Mouse (Mus musculus) cerebellum, adult 2 months (tissue): Measurements from ENCODE around the gene Smco4. TPM values are rescaled to one million over a fixed set of nuclear protein-coding genes. Genes with fewer than 3 reads are reported as not detected.

Experiments used
- DNase-seq, 2 experiments: peaks; one replicate each; pipeline ENCODE4 v3.0.0; 2021
- H3K27ac ChIP-seq: fragments of 200-500 bp; 2 replicates; pipeline ENCODE4 v1.5.1; 2012; ENCODE audit warnings: low read length, control low read depth, inconsistent platforms; ENCODE audit not compliant: insufficient read depth
- H3K27me3 ChIP-seq: fragments of 200-500 bp; 2 replicates; pipeline ENCODE4 v1.6.1; 2012; ENCODE audit warnings: inconsistent platforms, mild to moderate bottlenecking, low read length, moderate library complexity; ENCODE audit not compliant: control insufficient read depth, insufficient read depth
- H3K4me1 ChIP-seq: fragments of 200-500 bp; 2 replicates; pipeline ENCODE4 v1.6.1; 2011; ENCODE audit warnings: low read length; ENCODE audit not compliant: control insufficient read depth, insufficient read depth
- H3K4me3 ChIP-seq: fragments of 200-500 bp; replicated peaks from 2 replicates; pipeline ENCODE3; 2011; ENCODE audit warnings: mild to moderate bottlenecking, low read depth, low read length, control low read depth; ENCODE audit not compliant: insufficient read depth
- CTCF ChIP-seq: fragments of 200-500 bp; IDR thresholded peaks from 2 replicates; pipeline ENCODE4 v1.5.1; 2011; ENCODE audit warnings: low read depth, mild to moderate bottlenecking, control low read depth, low read length, moderate library complexity, borderline replicate concordance; ENCODE audit not compliant: insufficient read depth
- POLR2A ChIP-seq: fragments of 200-500 bp; IDR thresholded peaks from 2 replicates; pipeline ENCODE4 v1.6.1; 2011; ENCODE audit warnings: low read length, control low read depth, borderline replicate concordance; ENCODE audit not compliant: insufficient read depth
- WGBS: fragments of 180-500 bp; shearing (Covaris S2); methylation state at CpG from one replicate; pipeline ENCODE4 v1.1.7; 2018; 5-methylcytosine and 5-hydroxymethylcytosine counted together
- polyA plus RNA-seq: library from polyadenylated mRNA; depleted of rRNA; stranded (reverse); fragments of >200 nt; gene quantifications from 2 replicates; pipeline ENCODE4 v1.2.3, GENCODE M21; 2012; rRNA removed

Smco4 gene
- polyA plus RNA-seq, 1 experiment = 5.8 TPM

DNA sequence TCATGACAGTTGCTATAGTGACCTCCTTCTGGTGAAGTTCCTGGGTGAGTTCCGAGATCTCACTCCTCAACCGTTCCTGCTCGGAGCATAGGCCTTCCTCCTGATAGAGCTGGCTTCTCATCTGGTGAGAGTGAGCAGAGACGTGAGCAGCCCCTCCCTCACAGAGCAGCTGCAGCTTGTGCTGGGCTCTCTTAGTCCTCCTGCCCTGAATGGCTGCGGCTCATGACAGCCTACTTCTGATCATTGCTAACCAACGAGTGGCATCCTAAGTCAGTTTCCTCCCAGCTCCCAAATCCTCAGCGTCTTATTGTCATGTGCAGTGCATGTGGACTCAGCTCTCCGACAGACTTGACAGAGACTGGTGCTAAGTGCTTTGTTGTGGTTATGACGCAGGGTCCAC is 91.0 kb downstream of the Smco4 start:
- DNase-seq = no peak
- 81% methylated on average over 9 of the region's 9 CpGs for WGBS
- no peaks in the 10 kb centered on the region for H3K4me1 ChIP-seq
- no peaks in the 10 kb centered on the region for H3K27me3 ChIP-seq
- H3K27ac ChIP-seq = no peak overlapping the region
- H3K4me3 ChIP-seq = no peak overlapping the region
- TF ChIP-seq POLR2A (no peak), CTCF (no peak)

DNA sequence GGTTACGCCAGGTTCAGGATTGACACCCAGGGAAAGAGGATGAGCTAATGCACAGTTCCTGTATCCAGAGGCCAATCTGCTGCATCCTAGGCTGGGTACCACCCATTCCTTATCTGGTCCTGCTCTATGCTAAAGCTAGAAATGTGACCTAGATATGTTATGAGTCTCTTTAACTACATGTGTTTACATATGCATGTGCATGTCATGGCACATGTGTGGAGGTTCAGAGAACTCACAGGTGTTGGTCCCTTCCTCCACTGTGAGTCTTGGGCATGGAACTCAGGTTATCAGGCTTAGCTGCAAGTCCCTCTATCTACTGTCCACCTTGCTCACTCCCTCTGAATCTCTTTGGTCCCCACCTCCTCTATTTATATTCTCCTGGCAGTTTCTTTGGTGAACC is 92.7 kb downstream of the Smco4 start:
- Histone ChIP-seq H3K4me3 (no peak overlapping the region), H3K27ac (no peak overlapping the region), H3K4me1 (no peaks in the 10 kb centered on the region), H3K27me3 (no peaks in the 10 kb centered on the region)
- 98% methylated on average over 1 of the region's 1 CpGs for WGBS
- TF ChIP-seq POLR2A (no peak), CTCF (no peak)
- DNase-seq = no peak

DNA sequence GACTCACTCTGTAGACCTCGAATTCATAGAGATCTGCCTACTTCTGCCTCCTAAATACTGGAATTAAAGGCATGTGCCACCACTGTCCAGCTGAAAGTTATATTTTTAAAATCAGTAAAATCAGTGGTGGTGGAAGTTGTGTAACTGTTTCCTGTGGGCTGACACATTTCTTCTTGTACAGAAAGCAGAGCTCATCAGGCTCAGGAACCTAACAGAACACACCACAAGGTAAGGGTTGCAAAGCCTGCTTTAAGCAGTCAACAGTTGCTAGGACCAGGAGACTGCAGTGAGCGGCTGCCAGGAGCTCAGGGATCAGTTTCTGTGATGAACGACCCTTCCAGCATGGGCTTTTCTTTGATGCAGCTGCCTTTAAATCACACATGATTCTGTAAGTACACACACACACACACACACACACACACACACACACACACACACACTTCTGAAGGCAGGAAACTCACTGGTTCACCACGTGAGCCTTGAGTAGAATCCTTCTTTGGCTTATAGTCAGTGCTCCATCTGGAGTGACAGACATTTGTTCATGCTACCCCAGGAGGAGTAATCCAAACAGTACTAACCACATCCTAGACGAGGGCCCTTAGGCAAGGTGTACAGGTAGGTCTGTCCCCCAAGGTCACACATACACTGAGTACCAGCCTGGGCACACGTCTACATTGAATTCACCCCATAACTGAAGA is 94.1 kb downstream of the Smco4 start:
- no peaks in the 10 kb centered on the region for H3K27me3 ChIP-seq
- no peak overlapping the region for H3K27ac ChIP-seq
- 46% methylated on average over 6 of the region's 6 CpGs for WGBS
- no peak for TF ChIP-seq CTCF
- no peaks in the 10 kb centered on the region for H3K4me1 ChIP-seq
- DNase-seq = no peak
- H3K4me3 ChIP-seq = no peak overlapping the region

DNA sequence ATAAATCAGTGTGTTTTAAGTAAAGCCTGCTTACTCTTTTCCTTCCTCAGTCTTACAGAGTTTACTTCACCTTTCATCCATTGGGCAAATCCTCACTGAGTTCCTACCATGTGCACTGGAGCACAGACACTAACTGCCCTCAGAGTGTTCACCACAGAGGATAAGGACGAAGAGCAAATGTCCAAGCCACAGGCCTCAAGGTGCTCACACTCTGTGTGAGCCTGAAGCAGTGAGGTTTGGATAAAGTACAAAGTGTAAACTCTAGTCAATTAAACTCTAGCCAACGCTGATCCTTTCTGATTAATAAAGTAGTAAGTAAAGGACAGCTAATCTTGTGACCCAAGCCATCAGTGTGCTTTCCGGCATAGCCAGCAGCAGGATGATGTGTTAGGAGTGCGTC is 100.9 kb downstream of the Smco4 start:
- Histone ChIP-seq H3K4me3 (no peak overlapping the region), H3K27me3 (no peaks in the 10 kb centered on the region), H3K27ac (no peak overlapping the region), H3K4me1 (no peaks in the 10 kb centered on the region)
- 89% methylated on average over 4 of the region's 4 CpGs for WGBS
- DNase-seq = no peak
- no peak for TF ChIP-seq CTCF
- no peak for TF ChIP-seq POLR2A

Other genes with a start within 250 kb of the Smco4 start
- gene Med17, start 213.5 kb upstream of the Smco4 start, polyA plus RNA-seq = 38.4 and 40.7 TPM in 2 replicates
- 34.9 and 35.7 TPM in 2 replicates for gene Taf1d, start 187.2 kb upstream of the Smco4 start, polyA plus RNA-seq
- 18.4 and 20.5 TPM in 2 replicates for gene 4931406C07Rik, start 187.0 kb upstream of the Smco4 start, polyA plus RNA-seq
- 20.0 and 22.0 TPM in 2 replicates for gene Cep295, start 135.6 kb upstream of the Smco4 start, polyA plus RNA-seq
- gene Deup1, start 134.5 kb downstream of the Smco4 start, polyA plus RNA-seq = 0.21 and 0.25 TPM in 2 replicates
- gene Slc36a4, start 216.3 kb downstream of the Smco4 start, polyA plus RNA-seq = 27.3 and 27.4 TPM in 2 replicates